Comparison of ENCODE assay signal across 18 mouse cellular contexts in genomic region chrX:84553441-84553840, GRCm38 (mm10).
DNase-seq lines count a peak whose midpoint lies in the region; ATAC-seq lines count a peak whose summit lies in the region.
"Had no signal": no experiment of that assay in that cellular context is flagged by ENCODE, and none has a peak within 500 bp of the region (broad histone marks: within the 10 kb centered on the region; RNA-seq: fewer than 3 reads in every experiment).

No protein-coding gene starts in this region.

- no peak for ATAC-seq in cerebellum, adult (ENCODE audit: insufficient number of reproducible peaks, low FRiP score, low TSS enrichment)
- ATAC-seq in frontal cortex, adult (ENCODE audit: low TSS enrichment), result no peak
- ATAC-seq: CD4-positive, CD25-positive, alpha-beta regulatory T cell, adult 4 months; forebrain, postnatal 0 days; intestine, embryonic 16.5 days had no signal

- peak; percentile 13 for DNase-seq in cerebellum, adult 11 months
- peak; percentile 56 for DNase-seq in brain, adult 2 months (ENCODE audit: low read depth, low spot score)
- peak; percentile 41 for DNase-seq in cerebellum, adult 9-10 months
- peak; percentile 45 to 49 for DNase-seq in cerebellum, postnatal 25 days
- DNase-seq in spleen, postnatal 36 days (ENCODE audit: low spot score in 2 of 2), result no peak
- no peak for DNase-seq in lung, postnatal 14 days
- DNase-seq: adrenal gland, adult 8-10 months; adrenal gland, postnatal 36 days; B cell, adult 2 months; forebrain, postnatal 0 days; gastrocnemius, postnatal 10 days; heart, adult 2 months; heart, postnatal 14 days; kidney, adult 2 months had no signal

Comparison
In these comparisons a context has a peak if more than half of its experiments do, and no peak if none do; other contexts are left out.
1. DNase-seq: peak in cerebellum, adult 11 months (single experiment), brain, adult 2 months (single experiment), cerebellum, adult 9-10 months (single experiment) and cerebellum, postnatal 25 days (2 of 2); none in spleen, postnatal 36 days (0 of 2) and lung, postnatal 14 days (single experiment).